Mouse (Mus musculus) E14TG2a.4 (cell line): ENCODE data around the gene Zc3h7b.

ENCODE experiments used
- H3K27me3 ChIP-seq: 2 replicates; pipeline ENCODE4 v1.6.1; 2014; ENCODE audit warnings: low read length, control low read depth; ENCODE audit not compliant: insufficient read depth
- H3K36me3 ChIP-seq: 2 replicates; pipeline ENCODE4 v1.6.1; 2014; ENCODE audit warnings: low read length, control low read depth; ENCODE audit not compliant: insufficient read depth
- H3K4me1 ChIP-seq: replicated peaks from 2 replicates; pipeline ENCODE4 v1.6.1; 2014; ENCODE audit warnings: low read depth, low read length, control low read depth
- H3K4me3 ChIP-seq: replicated peaks from 2 replicates; pipeline ENCODE4 v1.5.1; 2014; ENCODE audit warnings: mild to moderate bottlenecking, low read length
- H3K9me3 ChIP-seq: 2 replicates; pipeline ENCODE4 v1.6.1; 2014; ENCODE audit warnings: low read length, control low read depth
- CTCF ChIP-seq: conservative IDR thresholded peaks from 2 replicates; pipeline ENCODE4 v1.5.1; 2014; ENCODE audit warnings: low read length
- NANOG ChIP-seq: IDR thresholded peaks from 2 replicates; pipeline ENCODE4 v1.6.1; 2014; ENCODE audit warnings: borderline replicate concordance, low read length, mixed read lengths
- POU5F1 ChIP-seq: IDR thresholded peaks from 2 replicates; pipeline ENCODE4 v1.6.1; 2014; ENCODE audit warnings: low read length, borderline replicate concordance

Gene Zc3h7b

GRCm38 (mm10) chr15:81708991-81709390 is 35.9 kb upstream of the Zc3h7b start:
- Histone ChIP-seq H3K4me1 (peaks cover 89% of the 10 kb centered on the region), H3K9me3 (no peaks in the 10 kb centered on the region), H3K4me3 (no peak overlapping the region), H3K36me3 (peaks cover 99% of the 10 kb centered on the region), H3K27me3 (no peaks in the 10 kb centered on the region)
- TF ChIP-seq POU5F1 (no peak), NANOG (no peak), CTCF (no peak)

DNA sequence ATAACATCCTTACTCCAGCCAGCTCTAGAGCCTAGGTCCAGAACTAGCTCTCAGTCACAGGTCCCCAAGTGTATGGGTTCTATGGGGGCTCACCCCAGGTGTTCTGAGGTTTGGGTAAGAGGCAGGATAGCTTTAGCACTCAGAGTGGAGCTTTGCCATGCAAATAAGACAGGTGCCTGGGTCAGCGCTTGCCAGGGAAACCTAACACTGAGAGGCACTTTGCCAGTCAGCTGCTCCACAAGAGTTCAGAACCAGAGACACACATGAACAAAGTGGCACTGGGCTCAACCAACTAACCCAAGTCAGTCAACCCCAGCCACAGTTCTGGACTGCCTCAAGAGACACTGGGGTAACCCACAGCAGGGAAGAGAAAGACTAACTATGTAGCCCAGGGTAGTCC is 35.2 kb upstream of the Zc3h7b start:
- Histone ChIP-seq H3K4me1 (peaks cover 84% of the 10 kb centered on the region), H3K27me3 (no peaks in the 10 kb centered on the region), H3K4me3 (no peak overlapping the region), H3K9me3 (no peaks in the 10 kb centered on the region), H3K36me3 (peaks cover 96% of the 10 kb centered on the region)
- TF ChIP-seq POU5F1 (no peak), NANOG (no peak), CTCF (no peak)

- TF ChIP-seq NANOG (no peak), CTCF (no peak), POU5F1 (no peak)
- Histone ChIP-seq H3K36me3 (peaks cover 96% of the 10 kb centered on the region), H3K4me1 (peaks cover 81% of the 10 kb centered on the region), H3K4me3 (no peak overlapping the region), H3K27me3 (no peaks in the 10 kb centered on the region), H3K9me3 (no peaks in the 10 kb centered on the region)
These were observed 34.1 kb upstream of the Zc3h7b start for GRCm38 (mm10) chr15:81710801-81711200.

DNA sequence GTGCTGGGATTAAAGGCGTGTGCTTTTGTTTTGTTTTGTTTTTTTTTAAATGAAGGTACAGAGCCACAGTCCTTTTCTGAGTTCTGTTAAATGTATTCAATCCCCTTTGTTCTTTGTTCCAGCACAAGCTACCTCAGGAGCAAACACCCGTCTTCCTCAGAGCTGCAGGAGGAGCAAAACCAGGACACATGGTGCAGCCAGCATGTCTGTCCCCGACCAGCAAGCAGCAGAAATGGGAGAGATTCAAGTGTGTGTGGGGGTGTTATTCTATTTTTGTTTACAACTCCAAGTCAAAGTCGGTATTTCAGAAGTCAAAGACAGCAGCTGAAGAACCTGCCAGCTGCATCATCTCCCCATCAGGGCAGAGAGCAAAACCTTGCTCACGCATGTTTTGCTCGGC is 31.1 kb upstream of the Zc3h7b start:
- Histone ChIP-seq H3K4me1 (peaks cover 78% of the 10 kb centered on the region), H3K9me3 (no peaks in the 10 kb centered on the region), H3K4me3 (no peak overlapping the region), H3K27me3 (no peaks in the 10 kb centered on the region), H3K36me3 (peaks cover 97% of the 10 kb centered on the region)
- TF ChIP-seq CTCF (no peak), POU5F1 (no peak), NANOG (no peak)

- no peak overlapping the region for H3K4me3 ChIP-seq
- H3K27me3 ChIP-seq: no peaks in the 10 kb centered on the region
- peaks cover 97% of the 10 kb centered on the region for H3K36me3 ChIP-seq
- peaks cover 78% of the 10 kb centered on the region for H3K4me1 ChIP-seq
- H3K9me3 ChIP-seq: no peaks in the 10 kb centered on the region
- no peak for TF ChIP-seq POU5F1
- no peak for TF ChIP-seq CTCF
- no peak for TF ChIP-seq NANOG
These were observed 26.3 kb upstream of the Zc3h7b start for GRCm38 (mm10) chr15:81718336-81719138.

DNA sequence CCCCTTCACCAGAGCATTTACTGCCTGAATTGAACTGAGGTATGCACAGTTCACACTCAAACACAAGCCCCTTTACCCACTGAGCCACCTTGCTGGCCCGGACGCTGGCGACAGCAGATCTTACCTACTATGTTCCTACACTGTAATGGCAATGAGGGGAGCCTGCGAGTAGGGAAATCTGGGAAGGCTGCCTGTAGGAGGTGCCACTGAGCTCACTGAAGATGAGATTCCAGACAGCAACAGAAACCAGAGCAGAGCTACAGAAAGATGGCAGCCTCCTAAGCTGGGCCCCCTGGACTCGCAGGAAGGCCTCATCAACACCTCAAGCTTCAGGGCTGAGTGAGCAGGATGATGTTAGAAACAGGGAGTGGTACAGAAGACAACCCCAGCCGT is 25.7 kb upstream of the Zc3h7b start:
- Histone ChIP-seq H3K9me3 (no peaks in the 10 kb centered on the region), H3K4me3 (no peak overlapping the region), H3K27me3 (no peaks in the 10 kb centered on the region), H3K4me1 (peaks cover 78% of the 10 kb centered on the region), H3K36me3 (peaks cover 97% of the 10 kb centered on the region)
- TF ChIP-seq CTCF (peak; percentile 25; the same call in 1 of the 2 replicates), NANOG (no peak)

DNA sequence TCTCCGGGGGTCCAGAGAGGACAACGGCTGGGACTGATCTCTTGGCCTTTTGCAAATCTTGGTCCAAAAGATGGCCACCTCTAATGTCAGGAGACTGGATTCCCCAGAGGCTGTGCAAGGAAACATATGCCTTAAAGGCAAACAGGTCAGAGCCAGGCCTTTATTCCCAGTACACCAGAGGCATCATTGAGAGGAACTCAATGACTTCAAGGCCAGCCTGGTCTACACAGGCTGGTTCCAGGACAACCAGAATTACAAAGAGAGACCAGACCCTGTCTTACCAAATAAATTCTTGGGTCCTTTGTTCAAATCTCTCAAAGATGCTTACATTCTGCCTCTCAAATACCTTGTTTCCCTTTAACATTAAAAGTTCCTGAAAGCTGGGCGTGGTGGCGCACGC is 22.5 kb upstream of the Zc3h7b start:
- H3K4me3 ChIP-seq: no peak overlapping the region
- H3K9me3 ChIP-seq: no peaks in the 10 kb centered on the region
- peaks cover 91% of the 10 kb centered on the region for H3K4me1 ChIP-seq
- H3K27me3 ChIP-seq: no peaks in the 10 kb centered on the region
- TF ChIP-seq POU5F1 (no peak), NANOG (no peak), CTCF (no peak)
- H3K36me3 ChIP-seq: peaks cover 99% of the 10 kb centered on the region

GRCm38 (mm10) chr15:81723653-81724052 is 21.2 kb upstream of the Zc3h7b start:
- TF ChIP-seq NANOG: no peak
- TF ChIP-seq CTCF: no peak
- no peak for TF ChIP-seq POU5F1
- Histone ChIP-seq H3K4me1 (peaks cover 95% of the 10 kb centered on the region), H3K9me3 (no peaks in the 10 kb centered on the region), H3K36me3 (peaks cover 99% of the 10 kb centered on the region), H3K4me3 (no peak overlapping the region), H3K27me3 (no peaks in the 10 kb centered on the region)

GRCm38 (mm10) chr15:81725965-81726364 is 18.9 kb upstream of the Zc3h7b start:
- Histone ChIP-seq H3K4me1 (peaks cover 78% of the 10 kb centered on the region), H3K36me3 (peaks cover 76% of the 10 kb centered on the region), H3K27me3 (no peaks in the 10 kb centered on the region), H3K4me3 (peak overlapping the region; percentile 100), H3K9me3 (no peaks in the 10 kb centered on the region)
- TF ChIP-seq CTCF: no peak
- no peak for TF ChIP-seq NANOG
- TF ChIP-seq POU5F1: no peak
